Mouse (Mus musculus) forebrain, embryonic 11.5 days (tissue): Measurements from ENCODE around the gene Cyp11a1. TPM values are rescaled to one million over a fixed set of nuclear protein-coding genes. Genes with fewer than 3 reads are reported as not detected.

Source experiments
- ATAC-seq: fragments of 200-750 bp; cut with Nextera tagmentation; replicated peaks from 2 replicates; pipeline ENCODE4 v1.8.0; 2017; ENCODE audit warnings: moderate TSS enrichment; ENCODE audit not compliant: low FRiP score
- DNase-seq: peaks from one replicate; pipeline ENCODE4 v3.0.0-alpha.2; 2017; ENCODE audit warnings: low spot score
- H3K27ac ChIP-seq: fragments of 300-500 bp; sonication (generic); 2 replicates; pipeline ENCODE4 v1.5.1; 2014; ENCODE audit warnings: low read depth, low read length
- H3K27me3 ChIP-seq: fragments of 300-500 bp; sonication (generic); 2 replicates; pipeline ENCODE4 v1.6.1; 2014; ENCODE audit warnings: mild to moderate bottlenecking, low read length, mixed read lengths; ENCODE audit not compliant: control insufficient read depth, insufficient read depth
- H3K36me3 ChIP-seq: fragments of 300-500 bp; sonication (generic); 2 replicates; pipeline ENCODE4 v1.6.1; 2014; ENCODE audit warnings: mild to moderate bottlenecking, low read length, moderate library complexity, mixed read lengths; ENCODE audit not compliant: control insufficient read depth, insufficient read depth
- H3K4me1 ChIP-seq: fragments of 300-500 bp; sonication (generic); replicated peaks from 2 replicates; pipeline ENCODE4 v1.6.1; 2014; ENCODE audit warnings: low read length, mixed read lengths; ENCODE audit not compliant: control insufficient read depth, insufficient read depth
- H3K4me2 ChIP-seq: fragments of 300-500 bp; sonication (generic); 2 replicates; pipeline ENCODE4 v1.6.1; 2014; ENCODE audit warnings: low read depth, mild to moderate bottlenecking, low read length, moderate library complexity, mixed read lengths; ENCODE audit not compliant: severe bottlenecking
- H3K4me3 ChIP-seq: fragments of 300-500 bp; sonication (generic); 2 replicates; pipeline ENCODE4 v1.5.1; 2014; ENCODE audit warnings: low read depth, low read length
- H3K9ac ChIP-seq: fragments of 300-500 bp; sonication (generic); 2 replicates; pipeline ENCODE4 v1.6.1; 2014; ENCODE audit warnings: low read length
- H3K9me3 ChIP-seq: fragments of 300-500 bp; sonication (generic); 2 replicates; pipeline ENCODE4 v1.6.1; 2016; ENCODE audit warnings: low read length, mixed read lengths; ENCODE audit not compliant: control insufficient read depth
- WGBS: fragments of 180-500 bp; shearing (Covaris S2); extraction: QIAGEN DNeasy Blood & Tissue Kit; methylation state at CpG from one replicate; pipeline ENCODE4 v1.1.7; 2014; 5-methylcytosine and 5-hydroxymethylcytosine counted together
- polyA plus RNA-seq: library from polyadenylated mRNA; unstranded; fragments of >200 nt; fragmentation: Nextera tagmentation; extraction: Ambion mirVana; gene quantifications from 2 replicates; pipeline ENCODE4 v1.2.1, GENCODE M21; 2014

Cyp11a1 gene
- polyA plus RNA-seq, 1 experiment from 2014 or later: not detected

DNA sequence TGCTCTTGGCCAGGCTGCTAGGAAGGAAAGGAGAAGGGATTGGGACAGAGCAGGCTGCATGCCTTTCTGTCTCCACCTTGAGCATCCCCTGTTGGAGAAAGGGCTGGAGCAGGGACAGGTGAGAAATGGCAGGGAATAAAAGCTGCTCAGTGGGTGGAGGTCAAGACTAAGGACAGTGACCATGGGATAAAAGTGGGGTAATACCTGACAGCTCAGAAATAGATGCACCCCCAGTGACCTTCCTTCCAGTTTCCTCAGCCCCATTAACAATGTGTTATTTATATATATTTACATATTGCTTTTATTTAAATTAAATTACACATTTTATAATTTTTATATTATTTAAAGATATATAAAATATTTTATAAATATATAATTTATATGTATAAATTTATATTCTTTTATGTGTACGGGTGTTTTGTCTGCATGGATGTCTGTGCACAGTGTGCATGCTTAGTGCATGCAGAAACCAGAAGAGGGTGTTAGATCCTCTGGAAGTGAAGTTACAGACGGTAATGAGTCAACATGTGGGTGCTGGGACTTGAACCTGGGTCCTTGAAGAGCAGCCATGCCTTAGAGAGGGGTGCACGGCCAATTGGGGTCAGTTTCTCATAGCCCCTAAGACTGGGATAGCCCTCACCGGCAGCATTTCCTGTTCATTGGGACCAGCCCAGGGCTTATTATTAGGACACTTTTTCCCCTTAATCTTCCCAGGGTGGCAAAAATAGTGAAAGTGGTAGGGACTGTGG, 42.8 kb upstream of the Cyp11a1 start:
- Histone ChIP-seq H3K9me3 (no peaks in the 10 kb centered on the region), H3K27me3 (no peaks in the 10 kb centered on the region), H3K4me2 (no peak overlapping the region), H3K4me1 (no peaks in the 10 kb centered on the region), H3K27ac (no peak overlapping the region), H3K9ac (no peak overlapping the region), H3K4me3 (no peak overlapping the region), H3K36me3 (no peaks in the 10 kb centered on the region)
- DNase-seq: no peak
- ATAC-seq: no peak
- 94% methylated on average over 4 of the region's 4 CpGs for WGBS

- Histone ChIP-seq H3K9me3 (no peaks in the 10 kb centered on the region), H3K36me3 (no peaks in the 10 kb centered on the region), H3K9ac (no peak overlapping the region), H3K27ac (no peak overlapping the region), H3K4me1 (no peaks in the 10 kb centered on the region), H3K4me3 (no peak overlapping the region), H3K4me2 (no peak overlapping the region), H3K27me3 (no peaks in the 10 kb centered on the region)
- no peak for ATAC-seq
- WGBS: 85% methylated on average over 5 of the region's 5 CpGs
- DNase-seq: no peak
These were observed 42.2 kb upstream of the Cyp11a1 start for GRCm38 (mm10) chr9:57963998-57964395.

DNA sequence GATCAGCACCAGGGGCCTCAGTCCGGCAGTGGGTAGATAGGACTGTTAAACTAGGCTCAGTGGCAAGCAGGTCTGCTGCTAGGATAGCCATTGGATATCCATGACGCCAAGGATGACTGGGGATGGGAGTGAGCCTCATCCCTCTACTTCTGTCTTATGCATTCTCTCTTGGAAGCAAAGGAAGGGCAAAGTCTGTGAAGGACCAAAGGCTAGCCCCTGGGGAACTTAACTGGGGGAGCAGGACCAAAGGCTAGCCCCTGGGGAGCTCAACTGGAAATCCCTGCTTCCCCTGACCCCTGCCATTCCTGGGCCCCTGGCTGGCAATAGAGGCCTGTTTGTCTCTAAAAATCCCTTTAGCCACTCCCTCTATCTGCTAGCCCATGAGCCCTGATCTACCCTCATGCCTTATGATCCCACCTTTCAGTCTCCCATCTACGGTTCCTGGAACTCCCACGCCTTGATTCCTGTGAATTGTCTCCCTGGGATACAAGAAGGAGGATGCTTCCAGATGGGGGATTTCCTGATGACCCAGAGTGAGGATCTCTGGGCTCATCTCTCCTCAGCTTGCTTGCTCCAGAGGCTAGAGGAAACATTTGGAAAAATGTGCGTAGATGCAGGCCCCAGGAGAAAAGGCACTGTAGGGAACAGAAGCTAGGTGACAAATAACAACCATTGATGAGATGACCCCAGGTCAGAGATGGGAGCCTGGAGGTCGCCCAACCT, 41.5 kb upstream of the Cyp11a1 start:
- 78% methylated on average over 6 of the region's 6 CpGs for WGBS
- ATAC-seq (no peak), DNase-seq (no peak)
- H3K27me3 ChIP-seq: no peaks in the 10 kb centered on the region
- no peak overlapping the region for H3K4me3 ChIP-seq
- no peaks in the 10 kb centered on the region for H3K9me3 ChIP-seq
- no peak overlapping the region for H3K27ac ChIP-seq
- no peaks in the 10 kb centered on the region for H3K4me1 ChIP-seq
- no peak overlapping the region for H3K4me2 ChIP-seq
- H3K9ac ChIP-seq: no peak overlapping the region
- no peaks in the 10 kb centered on the region for H3K36me3 ChIP-seq

DNA sequence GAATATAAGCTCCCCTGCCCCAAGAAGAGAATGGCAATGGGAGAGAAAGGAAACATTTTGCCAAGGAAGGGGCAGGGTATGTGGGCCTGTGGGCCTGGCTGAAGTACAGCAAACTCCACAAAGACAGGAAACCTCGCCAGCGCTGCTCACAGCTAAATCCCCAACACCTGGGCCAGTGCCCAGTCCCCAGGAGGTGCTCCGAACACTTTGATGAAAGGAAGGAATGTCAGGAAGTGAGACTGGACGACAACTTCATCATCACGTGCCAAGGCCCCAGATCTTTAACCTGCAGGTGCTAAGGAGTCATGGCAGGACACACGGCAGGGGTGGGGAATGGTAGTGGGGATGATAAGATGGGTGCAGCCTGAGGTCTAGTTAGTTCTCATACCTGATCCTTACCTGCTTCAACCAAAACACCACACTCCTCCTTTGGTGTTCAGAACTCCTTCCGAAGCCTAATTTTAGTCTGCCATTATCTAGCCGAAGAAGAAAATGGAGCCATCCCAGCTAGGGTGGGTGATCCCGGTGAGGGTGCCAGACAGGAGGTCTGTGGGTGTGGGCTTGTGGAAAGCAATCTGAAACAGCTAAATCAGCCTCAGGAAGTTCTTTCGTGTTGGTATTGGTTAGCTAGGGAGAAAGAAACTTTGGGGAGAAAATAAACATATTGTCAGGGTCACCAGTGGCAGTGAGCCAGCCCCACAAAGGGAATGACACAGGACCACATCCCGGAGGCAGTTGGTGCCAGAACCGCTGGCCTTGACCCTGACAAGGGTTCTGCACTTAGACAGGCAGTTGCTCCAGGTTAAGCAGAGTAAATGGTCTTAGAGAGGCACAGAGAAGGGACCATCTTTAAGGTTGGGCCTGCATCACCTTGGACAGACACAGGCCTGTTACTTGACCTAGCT, 40.7 kb upstream of the Cyp11a1 start:
- Histone ChIP-seq H3K4me2 (no peak overlapping the region), H3K27me3 (no peaks in the 10 kb centered on the region), H3K27ac (no peak overlapping the region), H3K4me1 (no peaks in the 10 kb centered on the region), H3K9me3 (no peaks in the 10 kb centered on the region), H3K36me3 (no peaks in the 10 kb centered on the region), H3K4me3 (no peak overlapping the region), H3K9ac (no peak overlapping the region)
- 79% methylated on average over 12 of the region's 12 CpGs for WGBS
- no peak for ATAC-seq
- DNase-seq: no peak

DNA sequence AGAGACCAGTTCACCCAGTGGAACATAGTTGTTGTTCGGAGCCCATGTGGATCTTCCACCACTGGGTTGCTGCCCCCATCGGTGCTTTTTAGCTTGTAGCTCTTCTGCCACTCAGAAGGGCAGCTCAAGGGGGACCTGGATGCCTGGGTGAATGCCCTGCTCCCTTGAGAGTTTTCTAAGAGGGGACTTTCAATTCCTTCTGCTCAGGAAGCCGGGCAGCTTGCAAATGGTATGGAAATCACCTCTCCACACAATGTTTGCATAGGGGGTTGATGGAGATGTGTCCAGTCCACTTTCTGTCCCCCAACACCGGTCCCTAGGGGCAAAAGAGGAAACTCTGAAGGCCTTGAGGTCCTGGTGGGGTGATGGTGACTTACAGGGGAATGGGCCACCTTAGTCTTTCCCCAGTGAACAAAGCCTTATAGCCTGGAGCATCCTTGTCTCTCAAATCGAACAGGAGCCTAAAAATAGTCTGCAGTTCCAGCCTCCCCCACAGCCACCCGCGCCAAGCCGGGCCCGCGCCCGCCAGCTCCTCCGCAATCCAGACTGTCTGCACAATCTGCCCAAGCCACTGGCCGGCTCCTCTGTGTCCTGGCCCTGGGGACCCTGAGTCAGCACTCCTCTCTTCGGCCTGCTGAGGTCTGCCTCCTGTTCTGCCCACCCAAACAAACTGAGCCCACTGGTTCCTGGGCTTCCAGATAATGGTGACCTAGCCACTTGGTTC, 38.8 kb upstream of the Cyp11a1 start:
- Histone ChIP-seq H3K4me2 (no peak overlapping the region), H3K36me3 (no peaks in the 10 kb centered on the region), H3K27ac (no peak overlapping the region), H3K27me3 (no peaks in the 10 kb centered on the region), H3K4me1 (0 out of 2 replicates have a peak, but pooled peaks cover 2% of the 10 kb centered on the region), H3K9ac (no peak overlapping the region), H3K4me3 (no peak overlapping the region), H3K9me3 (no peaks in the 10 kb centered on the region)
- no peak for DNase-seq
- ATAC-seq: no peak
- WGBS: 83% methylated on average over 14 of the region's 14 CpGs

DNA sequence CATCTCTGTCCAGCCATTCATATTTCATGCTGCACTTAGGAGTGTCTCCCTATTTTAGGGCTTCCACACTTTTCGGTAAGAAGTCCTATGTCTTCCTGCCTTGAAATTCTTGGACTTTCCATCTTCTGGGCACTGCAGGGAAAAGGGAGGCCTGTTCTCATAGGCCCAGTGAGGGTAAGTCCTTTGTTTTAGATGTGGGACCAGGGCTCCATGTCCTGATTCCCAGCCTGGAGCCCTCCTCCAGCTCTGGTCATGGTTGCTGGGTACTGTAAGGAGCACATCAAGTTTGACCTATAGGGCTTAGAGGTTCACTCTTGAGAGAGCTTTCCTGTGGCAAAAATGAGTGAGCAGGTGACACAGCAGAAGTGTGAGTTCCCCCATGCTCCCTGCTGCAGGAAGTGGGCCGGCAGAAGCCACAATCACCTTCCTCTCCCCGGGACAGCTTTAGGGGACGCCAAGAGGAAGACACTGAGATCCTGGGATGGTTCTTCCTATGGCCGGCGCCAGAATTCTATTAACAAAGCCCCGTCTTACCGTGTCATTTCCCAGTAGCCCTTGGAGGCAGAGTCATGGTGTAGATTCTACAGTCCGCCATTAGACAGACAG, 37.9 kb upstream of the Cyp11a1 start:
- WGBS: 86% methylated on average over 9 of the region's 9 CpGs
- Histone ChIP-seq H3K9me3 (no peaks in the 10 kb centered on the region), H3K4me1 (0 out of 2 replicates have a peak, but pooled peaks cover 2% of the 10 kb centered on the region), H3K27me3 (no peaks in the 10 kb centered on the region), H3K4me2 (no peak overlapping the region), H3K4me3 (no peak overlapping the region), H3K36me3 (no peaks in the 10 kb centered on the region), H3K9ac (no peak overlapping the region), H3K27ac (no peak overlapping the region)
- ATAC-seq (no peak), DNase-seq (no peak)

DNA sequence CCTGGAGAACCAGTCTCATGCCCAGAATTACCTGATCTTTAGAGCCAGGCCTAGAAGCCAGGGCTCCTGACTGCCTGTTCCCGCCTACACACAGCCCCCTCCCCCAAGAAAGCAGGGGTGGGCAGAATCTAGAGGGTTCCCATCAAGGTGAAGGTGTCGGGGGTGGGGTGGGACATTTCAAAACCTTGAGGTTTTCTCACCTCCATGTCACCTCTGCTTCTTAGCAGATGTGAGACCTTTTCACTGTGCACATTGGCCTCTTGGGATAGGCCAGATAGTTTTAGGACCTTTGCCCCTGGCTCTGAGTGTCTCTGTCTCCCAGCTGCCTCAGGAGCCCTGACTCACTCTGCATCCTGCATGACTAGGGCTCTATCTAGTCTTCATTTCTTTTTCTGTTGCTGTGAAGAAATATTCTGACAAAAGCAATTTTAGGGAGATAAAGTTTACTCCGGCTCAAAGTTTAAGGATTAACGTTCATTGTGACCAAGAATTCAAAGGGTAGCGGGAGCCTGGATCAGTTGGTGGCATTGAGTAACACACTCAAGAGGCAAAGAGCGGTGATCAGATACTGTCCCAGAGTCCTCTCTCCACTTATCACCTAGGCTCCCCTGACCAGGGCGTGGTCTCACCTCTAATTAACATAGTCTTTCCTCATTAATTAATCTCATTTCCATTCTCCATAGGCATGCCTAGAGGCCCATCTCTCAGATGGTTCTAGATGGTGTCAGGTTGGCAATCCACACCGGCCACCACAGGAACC, 37.2 kb upstream of the Cyp11a1 start:
- DNase-seq (no peak), ATAC-seq (no peak)
- no peaks in the 10 kb centered on the region for H3K9me3 ChIP-seq

More for the DNA sequence above, 37.2 kb upstream of the Cyp11a1 start:
- 0 out of 2 replicates have a peak, but pooled peaks cover 2% of the 10 kb centered on the region for H3K4me1 ChIP-seq
- H3K27me3 ChIP-seq: no peaks in the 10 kb centered on the region
- no peaks in the 10 kb centered on the region for H3K36me3 ChIP-seq
- no peak overlapping the region for H3K4me3 ChIP-seq
- H3K9ac ChIP-seq: no peak overlapping the region
- no peak overlapping the region for H3K4me2 ChIP-seq
- H3K27ac ChIP-seq: no peak overlapping the region
- 87% methylated on average over 8 of the region's 8 CpGs for WGBS
